Mouse (Mus musculus) layer of hippocampus, postnatal 36 days (tissue): ENCODE measurements around the gene Tbc1d2. TPM values are rescaled to one million over a fixed set of nuclear protein-coding genes. Genes with fewer than 3 reads are reported as not detected.
A peak's percentile ranks its signal among the peaks of the same experiment; 100 is the strongest.
"Not testable (repeated sequence)": the region's sequence is repeated elsewhere in the genome, so short reads cannot be mapped to it uniquely, and the experiment has no call there.

Experiments
- DNase-seq, 2 experiments: peaks; one replicate each; pipeline ENCODE4 v3.0.0; 2022
- total RNA-seq, 2 experiments: library from RNA; stranded (reverse); gene quantifications; 2 replicates each; pipeline ENCODE4 v1.2.3; 2021

Tbc1d2 gene
- total RNA-seq, 2 experiments from 2014 or later, result 2.4 to 3.1 TPM

DNA sequence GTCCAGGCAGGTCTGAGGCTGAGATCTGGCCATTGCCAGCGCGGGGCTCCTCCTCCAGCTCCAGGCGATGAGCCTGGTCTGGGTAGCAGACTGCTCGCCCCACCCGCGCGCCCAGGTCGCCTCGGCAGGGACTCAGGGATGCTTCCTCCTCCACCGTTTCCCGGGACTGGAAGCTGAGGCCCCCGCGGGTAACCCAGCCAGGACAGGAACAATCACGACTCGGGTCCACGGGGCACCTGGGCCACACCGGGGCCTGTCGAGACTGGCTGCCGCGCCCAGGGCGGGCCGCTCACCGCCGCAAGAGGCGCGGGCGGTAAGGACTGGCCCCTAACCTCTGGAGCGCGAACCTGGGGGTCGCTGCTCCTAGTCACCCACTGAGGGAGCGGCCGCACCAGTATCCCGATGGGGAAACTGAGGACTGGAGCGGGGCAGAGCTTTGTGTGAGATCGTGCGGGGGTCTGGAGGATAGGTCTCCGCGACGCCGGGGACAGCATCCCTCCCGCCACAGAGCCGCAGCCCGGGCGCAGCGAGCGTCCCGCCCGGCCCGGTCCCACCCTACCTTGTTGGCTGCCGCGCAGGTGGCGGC, 48.7 kb downstream of the Tbc1d2 start:
- DNase-seq, result peak in 1 of 2 experiments; percentile 32

DNA sequence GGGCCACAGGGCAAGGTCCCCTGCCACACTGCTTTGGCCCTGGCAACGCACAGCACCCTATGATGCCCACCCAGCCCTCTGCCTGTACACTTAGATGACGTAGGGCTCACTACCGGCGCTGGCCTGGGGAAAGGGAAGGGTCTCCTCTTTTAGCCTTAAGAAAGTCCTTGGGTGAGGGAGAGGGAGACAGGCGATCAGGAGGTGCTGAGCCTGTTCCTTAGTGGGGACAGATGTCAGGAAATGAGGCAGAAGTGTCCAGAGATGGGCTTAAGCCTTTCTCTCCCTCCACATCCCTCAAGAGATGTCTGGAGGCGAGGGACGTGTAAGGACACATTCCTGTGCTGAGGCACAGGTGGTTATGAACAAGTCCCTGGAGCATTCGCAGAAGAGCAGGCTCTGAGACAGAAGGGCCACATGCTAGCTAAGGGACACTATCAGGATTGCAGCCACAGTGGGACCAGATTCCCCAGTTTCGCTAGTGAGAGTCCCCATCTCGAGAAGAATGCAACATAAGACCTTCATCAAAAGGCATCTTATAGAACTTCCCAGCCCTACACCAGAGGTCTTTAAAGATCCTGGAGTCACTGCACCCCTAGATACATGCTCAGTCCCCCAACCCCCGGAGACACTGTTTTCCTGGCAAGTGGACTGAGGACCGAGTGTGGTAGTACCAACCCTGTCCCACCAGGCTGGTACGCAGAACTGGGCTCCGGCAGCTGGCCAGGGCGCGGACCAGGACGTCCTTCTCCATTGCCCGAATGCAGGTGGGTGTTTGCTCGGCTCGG, 49.3 kb downstream of the Tbc1d2 start:
- no peak for DNase-seq

DNA sequence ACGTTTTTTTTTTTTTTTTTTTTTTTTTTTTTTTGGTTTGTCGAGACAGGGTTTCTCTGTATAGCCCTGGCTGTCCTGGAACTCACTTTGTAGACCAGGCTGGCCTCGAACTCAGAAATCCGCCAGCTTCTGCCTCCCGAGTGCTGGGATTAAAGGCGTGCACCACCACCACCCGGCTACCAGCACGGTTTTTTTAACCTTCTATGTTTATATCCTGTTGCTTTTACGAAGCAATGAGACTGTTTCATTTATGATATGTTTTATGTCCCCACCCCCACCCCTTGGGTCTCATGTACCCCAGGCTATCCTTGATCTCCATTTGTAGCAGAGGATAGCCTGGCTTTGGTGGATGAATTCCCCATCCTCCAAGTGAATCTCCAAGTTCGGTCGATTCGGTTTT, 50.4 kb downstream of the Tbc1d2 start:
- not testable (repeated sequence) for DNase-seq

DNA sequence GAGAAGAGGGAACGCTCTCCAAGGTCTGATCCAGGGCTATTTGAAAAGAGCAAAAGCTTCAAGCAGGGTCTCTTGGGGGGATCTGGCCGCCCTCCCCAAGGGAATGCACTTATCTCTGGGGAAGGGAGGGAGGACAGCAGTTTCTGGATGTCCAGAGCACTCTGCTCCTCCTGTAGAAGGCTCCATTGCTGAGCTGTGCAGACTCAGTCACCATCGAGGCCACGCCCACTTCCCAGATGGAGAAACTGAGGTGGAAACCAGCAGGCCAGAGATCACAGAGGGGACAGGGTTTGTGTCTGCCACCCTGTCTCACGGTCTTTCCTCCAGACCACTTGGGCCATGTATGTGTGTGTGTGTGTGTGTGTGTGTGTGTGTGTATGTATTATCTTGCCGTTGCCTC, 51.0 kb downstream of the Tbc1d2 start:
- no peak for DNase-seq

DNA sequence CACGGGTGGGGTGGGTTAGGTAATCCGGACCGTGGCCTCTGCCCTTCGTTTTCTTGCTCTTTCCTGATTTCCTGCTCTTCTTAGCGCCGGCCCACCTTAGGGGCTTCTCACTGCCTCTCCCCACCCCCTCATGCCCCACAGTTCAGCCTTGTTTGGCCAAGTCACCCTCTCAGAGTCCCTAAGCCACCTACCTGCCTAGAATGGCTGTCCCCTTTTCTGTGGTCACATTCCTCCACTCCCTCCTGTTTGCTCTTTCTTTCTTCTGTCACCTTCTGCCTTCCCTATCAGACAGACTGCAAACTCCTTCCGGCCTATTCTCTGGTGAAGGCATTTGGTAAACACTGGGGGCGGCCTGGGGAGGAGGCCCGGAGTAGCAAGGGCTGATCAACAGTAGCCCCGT, 51.9 kb downstream of the Tbc1d2 start:
- DNase-seq, result no peak

DNA sequence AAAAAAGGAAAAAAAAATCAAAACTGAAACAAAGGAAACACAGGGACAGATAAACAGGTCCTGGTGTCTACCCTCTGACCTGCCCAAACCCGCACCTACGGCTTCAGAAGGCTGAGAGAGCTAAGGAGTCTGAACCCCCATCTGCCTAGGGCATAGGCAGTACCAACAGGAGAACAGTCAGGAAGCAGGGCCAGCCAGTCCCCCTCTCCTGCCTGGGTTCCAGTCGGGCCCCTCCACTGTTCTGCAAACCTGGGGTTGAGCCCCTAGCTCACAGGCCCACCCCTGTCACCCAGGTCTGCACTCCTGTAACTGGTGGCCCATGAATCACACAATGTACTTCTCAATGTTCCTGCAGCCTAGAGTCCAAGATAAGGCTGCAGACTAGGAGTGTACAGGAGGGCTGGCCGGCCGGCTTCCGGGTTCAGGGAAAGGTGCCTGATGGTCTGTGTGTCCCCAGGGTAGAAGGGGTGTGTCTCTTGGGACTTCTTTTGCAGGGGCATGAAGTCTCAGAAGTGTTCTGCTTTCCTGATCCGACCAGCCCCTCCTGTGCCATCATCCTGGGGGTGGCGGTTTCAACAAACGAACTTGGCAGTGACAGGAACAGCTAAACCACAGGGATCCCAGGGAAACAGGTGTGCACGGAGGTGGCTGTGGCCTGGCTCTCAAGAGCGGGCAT, 52.6 kb downstream of the Tbc1d2 start:
- no peak for DNase-seq

DNA sequence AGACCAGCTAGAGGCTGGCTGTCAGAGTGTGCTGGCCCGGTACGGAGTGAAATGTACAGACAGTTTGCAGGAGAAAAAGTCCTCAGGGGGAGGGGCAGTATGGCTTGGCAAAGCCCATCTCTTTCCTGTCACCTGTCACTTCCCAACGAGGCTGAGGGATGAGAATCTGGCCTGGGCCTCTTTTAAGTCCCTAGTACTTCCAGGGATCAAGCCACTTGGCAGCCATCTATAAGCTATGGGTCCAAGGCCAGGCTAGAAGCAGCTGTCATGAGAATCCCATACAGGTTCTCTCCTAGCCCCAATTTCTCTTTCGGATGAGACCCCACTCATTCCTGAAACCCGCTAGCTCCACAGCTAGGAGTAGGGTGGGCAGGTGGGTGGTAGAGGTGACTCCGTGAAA, 53.6 kb downstream of the Tbc1d2 start:
- DNase-seq, result no peak

DNA sequence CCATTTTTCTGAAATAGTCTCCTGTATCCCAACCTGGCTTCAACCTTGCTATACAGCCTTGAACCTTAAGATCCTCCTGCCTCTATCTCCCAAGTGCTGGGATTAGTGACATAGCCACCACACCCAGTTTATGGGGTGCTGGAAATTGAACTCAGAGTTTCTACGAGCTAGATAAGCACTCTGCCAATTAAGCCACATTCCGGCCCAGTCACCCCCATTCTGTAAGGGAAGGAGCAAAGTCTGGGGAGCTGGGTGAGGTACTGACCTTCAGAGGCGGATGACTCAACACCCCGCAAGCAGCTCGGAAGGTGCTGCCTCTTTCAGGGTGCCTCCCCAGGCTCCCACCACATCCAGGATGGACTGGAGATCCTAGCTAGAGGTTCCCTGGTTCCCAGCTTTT, 55.9 kb downstream of the Tbc1d2 start:
- DNase-seq, result no peak

DNA sequence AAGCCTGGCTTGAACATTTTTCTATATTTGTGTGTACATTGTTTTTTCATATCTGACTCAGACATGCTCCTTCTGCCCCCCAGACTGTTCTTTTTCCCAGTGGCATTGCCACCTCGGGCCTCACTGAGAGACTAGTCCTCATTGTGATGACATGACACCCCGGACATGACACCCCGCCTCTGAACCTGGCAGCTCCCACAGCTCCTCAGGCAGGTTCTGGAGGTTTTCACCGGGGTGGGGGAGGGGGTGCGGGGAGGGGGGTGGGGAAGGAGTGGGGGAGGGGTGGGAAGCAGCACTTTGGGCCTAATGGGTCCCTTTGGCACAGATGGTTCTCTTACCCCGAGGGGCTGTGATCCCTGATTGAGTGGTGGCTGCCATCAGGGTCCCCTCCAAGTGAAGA, 56.5 kb downstream of the Tbc1d2 start:
- no peak for DNase-seq

DNA sequence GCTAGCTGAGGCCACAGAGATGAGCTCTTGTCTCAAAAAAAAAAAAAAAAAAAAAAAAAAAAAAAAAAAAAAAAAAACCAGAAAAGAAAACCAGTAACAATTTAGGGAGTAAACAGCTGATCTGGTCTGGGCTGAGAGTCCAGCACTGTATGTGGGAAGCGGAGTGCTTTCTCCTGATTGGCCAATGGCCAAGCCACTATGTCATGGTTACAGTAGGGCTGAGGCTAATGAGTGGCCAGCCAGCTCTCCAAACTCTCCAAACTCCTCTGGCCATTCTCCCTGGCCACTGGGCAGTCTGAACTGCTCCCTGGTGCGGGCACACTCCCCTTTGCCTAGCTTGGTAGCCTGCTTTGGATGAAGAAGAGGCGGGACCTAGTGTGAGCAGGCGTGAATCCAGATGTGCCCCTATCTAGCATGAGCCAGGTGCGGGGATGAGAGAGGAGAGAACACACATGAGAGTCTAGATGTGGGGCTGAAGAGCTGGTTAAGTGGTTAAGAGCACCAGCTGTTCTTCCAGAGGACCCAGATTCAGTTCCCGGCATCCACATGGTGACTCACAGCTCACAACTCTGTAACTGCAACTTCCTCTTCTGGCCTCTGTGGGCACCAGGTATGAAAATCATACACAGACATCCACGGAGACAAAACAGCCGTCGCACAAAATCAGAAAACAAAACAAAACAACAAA, 58.0 kb downstream of the Tbc1d2 start:
- no peak for DNase-seq

DNA sequence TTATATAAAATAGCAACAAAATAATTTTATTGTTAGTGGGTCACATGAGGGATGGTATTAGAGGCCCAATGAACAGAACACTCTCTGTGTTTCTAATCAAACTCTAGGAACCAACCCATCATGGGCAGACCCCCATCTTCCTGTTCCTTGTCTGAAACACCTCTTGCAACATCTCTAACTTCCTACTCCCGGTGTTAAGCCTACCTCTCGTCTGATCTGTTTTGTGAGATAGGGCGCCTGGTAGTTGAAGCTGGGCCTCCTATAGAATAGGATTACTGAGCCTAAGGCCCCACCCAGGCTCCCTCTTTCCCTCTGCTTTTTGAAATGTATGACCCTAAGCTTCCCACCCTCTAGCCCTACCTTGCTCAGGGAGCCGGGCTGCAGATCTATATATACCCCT, 59.2 kb downstream of the Tbc1d2 start:
- no peak for DNase-seq

DNA sequence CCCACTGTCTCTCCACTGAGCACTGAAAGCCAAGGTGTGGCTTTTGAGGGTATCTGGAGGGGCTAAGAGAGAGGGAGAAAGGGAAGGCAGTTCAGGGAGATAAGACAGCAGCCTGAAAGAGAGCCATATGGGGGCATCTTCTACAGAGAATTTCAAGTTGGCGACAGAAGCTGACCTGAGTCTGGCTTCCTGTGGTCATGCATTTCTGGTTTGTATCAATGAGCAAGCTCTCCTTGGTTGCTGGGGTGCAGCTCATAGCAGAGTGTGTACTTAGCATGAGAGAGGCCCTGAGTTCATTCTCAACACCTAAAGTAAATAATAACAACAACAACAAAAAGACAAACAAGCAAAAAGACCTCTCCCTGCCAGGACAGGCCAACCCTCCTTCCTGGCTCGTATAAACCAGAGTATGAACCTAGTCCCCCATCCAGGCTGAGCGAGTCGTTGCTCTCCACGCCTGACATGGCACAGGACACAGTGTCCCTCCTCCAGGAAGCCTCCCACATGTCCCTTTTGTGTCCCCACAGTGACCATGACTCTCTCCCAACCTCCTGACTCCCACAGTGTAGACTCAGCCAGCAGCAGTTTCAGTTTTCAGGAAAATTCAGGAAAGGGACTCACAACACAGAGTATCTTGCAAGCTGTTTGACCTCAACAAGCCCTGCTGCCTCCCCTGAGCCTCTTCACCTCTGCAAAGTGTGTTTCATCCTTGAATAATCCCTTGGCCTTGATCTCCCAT, 59.9 kb downstream of the Tbc1d2 start:
- no peak for DNase-seq

DNA sequence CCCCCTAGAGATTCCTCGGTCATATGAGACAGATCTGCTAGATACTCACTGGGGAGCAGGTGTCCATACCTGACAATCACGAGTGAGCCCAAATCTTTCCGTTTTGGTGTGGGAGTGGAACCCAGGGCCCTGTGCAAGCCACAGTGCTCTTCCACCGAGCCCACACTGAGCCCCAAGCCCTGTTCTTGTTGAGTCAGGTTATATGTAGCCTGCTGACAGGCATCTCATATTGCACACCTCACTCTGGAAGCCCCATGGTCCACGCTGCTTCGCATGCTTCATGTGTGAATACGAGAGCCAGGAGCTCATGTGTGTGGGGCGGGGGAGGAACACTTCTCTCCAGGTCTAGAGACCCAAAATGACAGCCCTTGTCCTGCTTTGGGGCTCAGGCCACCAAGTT, 60.9 kb downstream of the Tbc1d2 start:
- no peak for DNase-seq

DNA sequence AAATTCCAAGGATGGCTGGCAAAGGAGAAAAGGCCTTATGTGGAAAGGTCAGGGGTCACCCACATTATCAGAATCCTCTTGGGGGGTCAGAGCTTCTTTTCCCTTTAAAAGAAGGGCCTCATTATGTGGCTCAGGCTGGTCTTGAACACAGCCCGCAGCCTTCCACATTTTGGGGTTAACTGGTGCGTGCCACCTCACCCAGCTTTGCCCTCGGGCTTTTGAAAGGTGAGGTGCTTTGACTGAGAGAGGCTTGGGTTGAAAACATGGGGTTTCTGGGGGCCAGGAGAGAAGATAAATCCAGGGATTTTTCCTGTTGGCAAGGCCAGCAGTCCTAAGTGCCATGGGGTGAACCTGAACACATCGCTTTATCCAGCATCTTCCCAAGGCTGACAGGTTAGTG, 63.5 kb downstream of the Tbc1d2 start:
- DNase-seq, result no peak

DNA sequence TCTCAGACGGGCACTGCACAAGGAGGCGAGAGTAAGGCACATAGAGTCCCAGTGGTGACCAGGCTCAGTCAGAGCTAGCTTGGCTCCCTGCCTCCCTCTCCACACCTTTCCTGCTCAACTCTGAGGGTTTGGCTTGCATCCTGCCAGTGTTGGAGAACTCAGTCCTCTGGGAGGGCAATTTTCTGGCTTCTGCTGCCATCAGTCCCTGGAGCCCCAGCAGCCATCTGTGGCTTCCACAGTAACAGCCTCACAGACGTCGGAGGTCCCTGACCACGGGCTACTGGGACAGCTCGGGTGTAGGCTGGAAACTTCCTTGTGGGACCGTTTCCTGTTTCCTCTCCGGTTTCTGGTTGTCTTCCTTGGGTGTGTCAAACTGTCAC, 64.2 kb downstream of the Tbc1d2 start:
- no peak for DNase-seq

DNA sequence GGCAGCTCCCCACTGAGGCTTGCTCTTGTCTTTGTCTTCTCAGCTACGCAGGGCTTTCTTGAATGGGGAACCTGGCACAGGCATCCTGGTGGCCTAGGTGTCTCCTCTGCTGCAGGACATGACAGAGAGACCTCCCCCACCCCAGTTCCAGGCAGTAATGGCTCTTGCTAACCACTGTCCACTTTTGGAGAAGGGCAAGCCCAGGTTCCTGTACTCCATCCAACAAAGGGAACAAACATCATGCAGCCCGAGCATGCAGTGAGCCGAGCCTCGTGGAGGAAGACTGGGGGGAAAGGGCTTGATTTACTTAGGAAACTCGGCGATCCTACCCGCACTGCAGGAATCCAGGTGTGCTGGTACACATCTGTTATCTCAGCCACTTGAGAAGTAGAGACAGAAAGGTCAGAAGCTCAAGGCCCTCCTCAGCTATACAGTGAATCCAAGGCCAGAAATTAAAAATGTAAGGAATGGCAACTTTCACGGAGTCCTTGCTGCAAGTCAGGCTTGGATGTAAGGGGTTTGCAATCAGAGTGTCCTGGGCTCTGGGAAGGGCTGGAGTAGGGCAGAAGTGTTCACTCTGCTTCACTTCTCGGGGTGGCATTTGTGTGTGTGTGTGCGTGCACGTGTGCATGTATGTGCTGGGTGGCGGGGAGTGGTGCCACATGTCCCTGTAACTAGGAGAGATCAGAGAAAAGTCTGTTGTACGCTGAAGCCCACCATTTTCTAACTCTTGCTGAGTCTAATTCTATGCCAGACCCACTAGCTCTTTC, 64.8 kb downstream of the Tbc1d2 start:
- DNase-seq, result no peak

DNA sequence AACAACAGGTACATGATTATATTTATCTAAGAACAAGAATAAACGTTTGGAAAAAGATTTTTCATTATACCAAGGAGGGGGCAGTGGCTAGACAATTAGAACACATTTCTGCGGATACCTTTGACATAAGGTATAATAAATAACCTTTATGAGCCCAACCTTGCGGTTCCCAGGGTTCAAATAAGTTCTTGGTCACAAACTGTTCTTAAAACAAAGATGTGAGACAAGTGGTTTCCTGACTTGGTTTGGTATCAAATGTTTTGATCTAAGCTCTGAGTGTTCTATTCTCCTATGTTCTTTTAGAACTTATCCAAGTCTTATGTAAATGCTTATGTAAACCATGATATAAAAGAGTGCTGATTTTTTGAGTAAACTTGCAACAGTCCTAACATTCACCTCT, 65.5 kb downstream of the Tbc1d2 start:
- not testable (repeated sequence) for DNase-seq

DNA sequence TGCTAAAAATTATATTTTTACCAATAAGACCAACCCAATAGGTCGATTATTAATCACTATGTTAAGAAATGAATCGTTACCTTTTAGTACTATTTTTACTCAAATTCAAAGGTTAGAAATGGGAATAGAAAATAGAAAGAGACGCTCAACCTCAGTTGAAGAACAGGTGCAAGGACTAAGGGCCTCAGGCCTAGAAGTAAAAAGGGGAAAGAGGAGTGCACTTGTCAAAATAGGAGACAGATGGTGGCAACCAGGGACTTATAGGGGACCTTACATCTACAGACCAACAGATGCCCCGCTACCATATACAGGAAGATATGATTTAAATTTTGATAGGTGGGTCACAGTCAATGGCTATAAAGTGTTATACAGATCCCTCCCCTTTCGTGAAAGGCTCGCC, 65.9 kb downstream of the Tbc1d2 start:
- DNase-seq, result not testable (repeated sequence)

DNA sequence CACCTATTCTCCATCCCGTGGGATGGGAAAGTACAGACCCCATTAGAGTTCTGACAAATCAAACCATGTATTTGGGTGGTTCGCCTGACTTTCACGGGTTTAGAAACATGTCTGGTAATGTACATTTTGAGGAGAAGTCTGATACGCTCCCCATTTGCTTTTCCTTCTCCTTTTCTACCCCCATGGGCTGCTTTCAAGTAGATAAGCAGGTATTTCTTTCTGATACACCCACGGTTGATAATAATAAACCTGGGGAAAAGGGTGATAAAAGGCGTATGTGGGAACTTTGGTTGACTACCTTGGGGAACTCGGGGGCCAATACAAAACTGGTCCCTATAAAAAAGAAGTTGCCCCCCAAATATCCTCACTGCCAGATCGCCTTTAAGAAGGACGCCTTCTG, 68.0 kb downstream of the Tbc1d2 start:
- not testable (repeated sequence) for DNase-seq

DNA sequence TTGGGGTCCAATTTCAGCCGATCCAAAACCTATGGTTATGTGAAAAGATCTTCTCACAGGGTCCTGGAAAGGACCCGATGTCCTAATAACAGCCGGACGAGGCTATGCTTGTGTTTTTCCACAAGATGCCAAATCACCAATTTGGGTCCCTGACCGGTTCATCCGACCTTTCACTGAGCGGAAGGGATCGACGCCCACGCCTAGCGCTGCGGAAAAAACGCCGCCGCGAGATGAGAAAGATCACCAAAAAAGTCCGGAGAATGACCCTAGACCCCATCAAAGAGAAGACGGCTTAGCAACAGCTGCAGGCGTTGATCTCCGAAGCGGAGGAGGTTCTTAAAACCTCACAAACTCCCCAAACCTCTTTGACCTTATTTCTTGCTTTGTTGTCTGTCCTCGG, 68.4 kb downstream of the Tbc1d2 start:
- not testable (repeated sequence) for DNase-seq

DNA sequence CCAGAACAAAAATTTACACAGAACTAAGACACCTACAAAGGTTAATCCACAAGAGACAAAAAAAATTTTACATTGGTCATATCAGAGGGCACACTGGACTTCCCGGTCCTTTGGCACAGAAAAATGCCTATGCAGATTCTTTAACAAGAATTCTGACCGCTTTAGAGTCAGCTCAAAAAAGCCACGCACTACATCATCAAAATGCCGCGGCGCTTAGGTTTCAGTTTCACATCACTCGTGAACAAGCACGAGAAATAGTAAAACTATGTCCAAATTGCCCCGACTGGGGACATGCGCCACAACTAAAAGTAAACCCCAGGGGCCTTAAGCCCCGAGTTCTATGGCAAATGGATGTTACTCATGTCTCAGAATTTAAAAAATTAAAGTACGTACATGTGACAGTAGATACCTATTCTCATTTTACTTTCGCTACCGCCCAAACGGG, 69.2 kb downstream of the Tbc1d2 start:
- not testable (repeated sequence) for DNase-seq
